9 mouse cellular contexts compared by ENCODE assay signal in genomic region chr12:53292508-53293300, GRCm38 (mm10). TPM values are rescaled to one million over a fixed set of nuclear protein-coding genes. Genes with fewer than 3 reads are reported as not detected.
DNase-seq lines count a peak whose midpoint lies in the region; ATAC-seq lines count a peak whose summit lies in the region.
"Had no signal": no experiment of that assay in that cellular context is flagged by ENCODE, and none has a peak within 500 bp of the region (broad histone marks: within the 10 kb centered on the region; RNA-seq: fewer than 3 reads in every experiment).

No protein-coding gene starts in this region.

- H3K9me3 ChIP-seq in heart, embryonic 14.5 days (ENCODE audit: control insufficient read depth, low read length): no peaks in the 10 kb centered on the region
- no peaks in the 10 kb centered on the region for H3K9me3 ChIP-seq in hindbrain, embryonic 14.5 days (ENCODE audit: control insufficient read depth, low read length)

- no peak overlapping the region for H3K4me2 ChIP-seq in heart, embryonic 14.5 days (ENCODE audit: low read length)
- peak overlapping the region; percentile 27 for H3K4me2 ChIP-seq in hindbrain, embryonic 14.5 days (replicated peaks)

- peaks cover 5% of the 10 kb centered on the region; the same call in 1 of the 2 replicates for H3K27me3 ChIP-seq in heart, embryonic 14.5 days (ENCODE audit: control insufficient read depth, insufficient read depth, low read length)
- no peaks in the 10 kb centered on the region for H3K27me3 ChIP-seq in hindbrain, embryonic 14.5 days (ENCODE audit: control insufficient read depth, insufficient read depth, low read length)

- H3K9ac ChIP-seq in heart, embryonic 14.5 days (ENCODE audit: low read length): no peak overlapping the region
- H3K9ac ChIP-seq in hindbrain, embryonic 14.5 days: no peak overlapping the region

- no peak for ATAC-seq in heart, embryonic 14.5 days (ENCODE audit: insufficient number of reproducible peaks, insufficient read depth, low FRiP score, low read depth)
- peak; percentile 80; the same call in 1 of the 2 replicates for ATAC-seq in hindbrain, embryonic 14.5 days (ENCODE audit: low FRiP score)

- no peak overlapping the region for H3K4me3 ChIP-seq in heart, embryonic 14.5 days (ENCODE audit: control insufficient read depth in 1 of 2, insufficient read depth in 1 of 2, low read depth in 1 of 2, low read length in 2 of 2)
- no peak overlapping the region for H3K4me3 ChIP-seq in hindbrain, embryonic 14.5 days (replicated peaks; ENCODE audit: low read length)

- intact Hi-C loops in heart, postnatal 14 days (cut with DNase I): loop anchor here (10.0 kb wide), 1 partner anchor 248 kb away; no protein-coding TSS in a partner anchor

- DNase-seq in heart, postnatal 14 days: no peak
- peak; percentile 36 for DNase-seq in embryo, embryonic 9.5 days (ENCODE audit: extremely low spot score)
- DNase-seq in hindbrain, embryonic 14.5 days (ENCODE audit: low spot score): peak; percentile 47
- peak; percentile 31 for DNase-seq in neural tube, embryonic 10.5 days (ENCODE audit: extremely low spot score, low spot score)
- no peak for DNase-seq in thymus, postnatal 0 days (ENCODE audit: low spot score)
- no peak for DNase-seq in adrenal gland, adult 8-10 months
- no peak for DNase-seq in spleen, adult 18-20 months

- peaks cover 0 to 2% of the 10 kb centered on the region in 2 experiments; a peak in 1 of 4 replicates for H3K4me1 ChIP-seq in heart, embryonic 14.5 days (ENCODE audit: control insufficient read depth in 2 of 2, insufficient read depth in 2 of 2, low read length in 2 of 2)
- H3K4me1 ChIP-seq in hindbrain, embryonic 14.5 days (replicated peaks; ENCODE audit: control insufficient read depth, insufficient read depth, low read length): peaks cover 21% of the 10 kb centered on the region

- no peaks in the 10 kb centered on the region for H3K36me3 ChIP-seq in heart, embryonic 14.5 days (ENCODE audit: control insufficient read depth, insufficient read depth, low read length)
- no peaks in the 10 kb centered on the region for H3K36me3 ChIP-seq in hindbrain, embryonic 14.5 days (replicated peaks; ENCODE audit: control insufficient read depth, insufficient read depth)

- H3K27ac ChIP-seq in heart, embryonic 14.5 days (replicated peaks in 1 of 2; ENCODE audit: control insufficient read depth in 1 of 2, insufficient read depth in 1 of 2, low read depth in 2 of 2, low read length in 2 of 2): peak overlapping the region; percentile 25 to 57; a peak in 3 of 4 replicates
- peak overlapping the region; percentile 72 for H3K27ac ChIP-seq in hindbrain, embryonic 14.5 days

- whole genome bisulfite sequencing in heart, embryonic 14.5 days: 58% methylated on average over 17 of the region's 17 CpGs
- WGBS in hindbrain, embryonic 14.5 days: 20% methylated on average over 17 of the region's 17 CpGs

RNA-seq across cellular contexts. Expression of gene Npas3, which starts 44.2 kb away (rescaled TPM):
- 1.3 and 3.9 TPM in 2 replicates for polyA plus RNA-seq in heart, embryonic 14.5 days (2014; fragmentation: Nextera tagmentation; extraction: Ambion mirVana)
- 1 to 10 TPM in 1 of 2 experiments, under 1 TPM in 1; 0.90 to 1.1 TPM for total RNA-seq in heart, postnatal 14 days (2021)
- 25.9 and 31.5 TPM in 2 replicates for polyA plus RNA-seq in hindbrain, embryonic 14.5 days (2014; fragmentation: Nextera tagmentation; extraction: Ambion mirVana)
- polyA plus RNA-seq in thymus, postnatal 0 days (2015; fragmentation: Nextera tagmentation; extraction: Ambion mirVana): 0.07 and 0.12 TPM in 2 replicates
- 1 to 10 TPM; 1.9 to 4.7 (median 2.8) TPM for total RNA-seq in adrenal gland, adult 8-10 months (2022)
- total RNA-seq: MEL had no signal

Comparison
In these comparisons a context has a peak if more than half of its experiments do, and no peak if none do; other contexts are left out.
1. DNase-seq: peak in embryo, embryonic 9.5 days (single experiment), hindbrain, embryonic 14.5 days (single experiment) and neural tube, embryonic 10.5 days (single experiment); none in heart, postnatal 14 days (0 of 2), thymus, postnatal 0 days (single experiment), adrenal gland, adult 8-10 months (single experiment) and spleen, adult 18-20 months (0 of 2).